In genomic region chr4:111663730-111664129, GRCm38 (mm10) we compare ENCODE assay signal across 7 mouse cellular contexts. TPM values are rescaled to one million over a fixed set of nuclear protein-coding genes. Genes with fewer than 3 reads are reported as not detected.
DNase-seq lines count a peak whose midpoint lies in the region; ATAC-seq and TF ChIP-seq lines count a peak whose summit lies in the region.

No protein-coding gene starts in this region.

- 0% methylated on average over 1 of the region's 1 CpGs for WGBS in forebrain, embryonic 14.5 days
- 8% methylated on average over 1 of the region's 1 CpGs for WGBS in kidney, adult 2 months

- TF ChIP-seq POLR2A in brain, embryonic 14.5 days (IDR thresholded peaks at IDR 0.05; ENCODE audit: borderline replicate concordance, extremely low read depth, insufficient read depth, insufficient read length, poor library complexity, severe bottlenecking): no peak
- no peak for TF ChIP-seq POLR2A in kidney, adult 2 months (IDR thresholded peaks at IDR 0.05; ENCODE audit: low read depth, low read length)

- H3K27ac ChIP-seq in forebrain, embryonic 14.5 days (ENCODE audit: low read depth, low read length): no peak overlapping the region
- H3K27ac ChIP-seq in kidney, adult 2 months (ENCODE audit: insufficient read depth, low read depth, low read length): no peak overlapping the region; the same call in 1 of the 2 replicates

- no peak for TF ChIP-seq CTCF in brain, embryonic 14.5 days (IDR thresholded peaks at IDR 0.05; ENCODE audit: borderline replicate concordance, extremely low read depth, insufficient read depth, insufficient read length)
- TF ChIP-seq CTCF in kidney, adult 2 months (conservative IDR thresholded peaks at IDR 0.05; ENCODE audit: insufficient read depth, insufficient read length, low read depth, low read length): no peak

- peak; percentile 85 for ATAC-seq in forebrain, embryonic 14.5 days

- H3K36me3 ChIP-seq in forebrain, embryonic 14.5 days (ENCODE audit: control insufficient read depth, insufficient read depth, low read length): no peaks in the 10 kb centered on the region
- H3K36me3 ChIP-seq in kidney, adult 2 months (ENCODE audit: control insufficient read depth, insufficient read depth, low read length): no peaks in the 10 kb centered on the region

- peaks cover 9% of the 10 kb centered on the region for H3K4me1 ChIP-seq in forebrain, embryonic 14.5 days (ENCODE audit: control insufficient read depth, insufficient read depth, low read length)
- 0 out of 2 replicates have a peak, but pooled peaks cover 2% of the 10 kb centered on the region for H3K4me1 ChIP-seq in kidney, adult 2 months (ENCODE audit: control insufficient read depth, insufficient read depth, low read length)

- H3K4me3 ChIP-seq in forebrain, embryonic 14.5 days (ENCODE audit: low read depth, low read length): no peak overlapping the region
- H3K4me3 ChIP-seq in kidney, adult 2 months (ENCODE audit: insufficient read depth, low read depth, low read length): no peak overlapping the region

- no peak overlapping the region for H3K4me2 ChIP-seq in forebrain, embryonic 14.5 days (ENCODE audit: low read length)

- DNase-seq in brain, embryonic 14.5 days (ENCODE audit: low read depth): peak; percentile 88
- peak; percentile 78 for DNase-seq in forebrain, embryonic 14.5 days (ENCODE audit: low spot score)
- DNase-seq in kidney, adult 2 months: peak; percentile 60
- DNase-seq in lung, postnatal 25 days (ENCODE audit: low spot score): peak; percentile 16
- no peak for DNase-seq in spleen, postnatal 4 days (ENCODE audit: low spot score in 2 of 2)
- DNase-seq in natural killer cell, adult 2 months (ENCODE audit: low spot score in 2 of 2): no peak
- no peak for DNase-seq in layer of hippocampus, postnatal 14 days (ENCODE audit: low spot score in 2 of 2)

- no peaks in the 10 kb centered on the region for H3K9me3 ChIP-seq in forebrain, embryonic 14.5 days (replicated peaks; ENCODE audit: control insufficient read depth, low read length)

- H3K27me3 ChIP-seq in forebrain, embryonic 14.5 days (replicated peaks; ENCODE audit: control insufficient read depth, insufficient read depth, low read length): no peaks in the 10 kb centered on the region
- no peaks in the 10 kb centered on the region; the same call in 1 of the 2 replicates for H3K27me3 ChIP-seq in kidney, adult 2 months (replicated peaks; ENCODE audit: control insufficient read depth, insufficient read depth, low read length)

- H3K9ac ChIP-seq in forebrain, embryonic 14.5 days (ENCODE audit: low read length): no peak overlapping the region

RNA-seq across cellular contexts. Expression of gene Spata6, which starts 56.1 kb away (rescaled TPM):
- 8.3 and 12.2 TPM in 2 replicates for polyA plus RNA-seq in brain, embryonic 14.5 days (2012; rRNA removed)
- polyA plus RNA-seq in forebrain, embryonic 14.5 days (2014; fragmentation: Nextera tagmentation; extraction: Ambion mirVana): 10.4 and 11.0 TPM in 2 replicates
- polyA plus RNA-seq in kidney, adult 2 months (2012; rRNA removed): 13.7 and 19.4 TPM in 2 replicates
- total RNA-seq in layer of hippocampus, postnatal 14 days (2021): 1 to 10 TPM; 3.8 to 5.1 TPM

Comparison
In these comparisons a context has a peak if more than half of its experiments do, and no peak if none do; other contexts are left out.
1. DNase-seq: peak in brain, embryonic 14.5 days (single experiment), forebrain, embryonic 14.5 days (single experiment), kidney, adult 2 months (single experiment) and lung, postnatal 25 days (single experiment); none in spleen, postnatal 4 days (0 of 2), natural killer cell, adult 2 months (0 of 2) and layer of hippocampus, postnatal 14 days (0 of 2).